Mouse (Mus musculus) heart, postnatal 4 days (tissue): ENCODE measurements at regions not wholly inside any gene's neighbourhood (a gene's known extent, or its start where the extent isn't known, plus 50 kb on each side); places are given as distances from the start of the nearest gene placed in this dataset.

Experiments
- DNase-seq: peaks from one replicate; pipeline ENCODE4 v3.0.0; 2021

DNA sequence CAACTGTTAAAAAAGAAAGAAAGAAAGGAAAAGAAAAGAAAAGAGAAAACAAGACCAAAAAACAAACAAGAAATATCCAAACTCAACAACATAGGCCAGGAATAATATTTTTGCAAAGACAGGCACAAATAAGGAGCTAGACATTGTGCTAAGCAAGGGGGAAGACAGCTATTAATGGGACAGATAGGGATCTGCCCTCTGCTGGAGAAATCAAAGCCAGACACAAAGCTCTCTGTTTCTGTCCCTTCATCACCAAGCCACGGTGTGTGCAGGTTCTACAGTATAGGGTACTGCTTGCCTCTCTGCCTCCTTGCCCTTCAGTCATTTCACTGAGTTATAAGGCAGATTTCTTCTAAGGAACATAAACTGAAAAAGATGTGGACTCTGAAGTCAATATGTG, 57.8 kb upstream of the Chchd3 start:
- DNase-seq, result no peak

DNA sequence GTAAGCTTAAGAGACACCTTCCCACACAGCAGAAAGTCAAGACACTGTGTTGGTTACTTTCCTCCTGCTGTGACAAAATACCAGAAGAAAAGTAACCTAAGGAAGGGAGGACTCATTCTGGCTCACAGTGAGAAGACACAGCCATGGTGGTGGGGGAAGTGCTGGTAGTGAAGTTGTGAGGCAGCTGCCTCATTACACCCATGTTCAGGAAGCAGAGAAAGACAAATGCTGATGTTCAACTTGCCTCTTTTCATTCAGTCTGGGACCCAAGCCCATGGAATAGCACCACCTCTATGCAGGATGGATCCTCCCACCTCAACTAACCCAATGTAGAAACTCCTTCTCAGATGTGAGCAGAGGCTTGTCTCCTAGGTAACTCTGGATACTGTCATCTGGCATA, 60.5 kb upstream of the Chchd3 start:
- no peak for DNase-seq

DNA sequence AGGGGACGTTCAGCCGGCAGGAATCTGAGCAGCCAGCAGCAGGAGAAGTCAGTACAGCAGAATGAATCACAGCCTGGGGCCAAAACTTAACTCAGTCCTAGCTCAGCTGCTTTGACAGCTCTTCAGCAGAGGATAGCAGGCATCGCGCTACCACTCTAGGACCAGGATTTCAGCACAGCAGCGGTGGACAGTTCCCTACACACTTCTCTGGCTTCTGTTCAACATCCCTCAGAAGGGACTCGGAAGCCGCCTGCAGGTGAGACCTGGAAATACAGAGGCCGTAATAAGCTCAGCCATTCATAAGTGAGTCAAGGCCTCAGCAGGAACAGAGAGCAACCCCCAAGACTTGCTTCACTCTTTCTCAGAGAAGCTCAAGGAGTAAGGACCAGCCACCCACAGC, 66.5 kb upstream of the Chchd3 start:
- peak; percentile 89 for DNase-seq

DNA sequence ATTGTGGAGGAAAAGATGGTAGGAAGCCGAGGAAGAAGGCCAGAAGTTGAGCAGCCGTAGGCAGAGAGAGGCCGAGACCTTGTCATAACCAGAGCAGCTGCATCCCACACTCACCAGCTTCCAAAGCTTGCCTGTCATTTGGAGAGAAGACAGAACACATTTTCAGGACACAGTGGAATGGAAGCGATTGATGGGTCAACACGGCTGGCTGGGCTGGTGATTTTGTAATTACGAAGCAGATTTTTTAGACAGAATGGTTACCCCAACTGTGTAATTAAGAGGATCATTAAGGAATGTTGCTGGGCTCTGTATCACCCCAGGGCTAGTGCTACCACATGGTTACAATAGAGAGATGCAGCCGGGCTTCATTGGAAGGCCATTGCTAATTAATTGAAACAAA, 76.8 kb upstream of the Chchd3 start:
- no peak for DNase-seq

DNA sequence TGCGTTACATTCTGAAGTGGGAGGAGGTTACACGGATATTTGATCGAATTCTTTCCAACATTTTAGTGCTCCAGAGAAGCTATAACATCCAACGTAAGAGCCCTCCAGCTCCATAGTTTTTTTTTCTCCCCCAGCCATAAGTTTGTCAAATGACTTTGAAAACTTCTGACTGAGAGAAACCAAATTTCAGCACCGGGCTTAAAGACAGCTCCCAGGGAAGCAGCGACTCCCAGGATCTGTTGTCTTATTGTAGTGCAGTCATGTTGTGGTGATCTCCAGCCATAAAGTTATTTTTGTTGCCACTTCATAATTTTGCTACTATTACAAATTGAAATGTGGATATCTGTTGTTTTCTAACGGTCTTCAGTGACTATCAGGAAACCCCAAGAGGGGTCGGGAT, 77.8 kb upstream of the Chchd3 start:
- peak; percentile 62 for DNase-seq

DNA sequence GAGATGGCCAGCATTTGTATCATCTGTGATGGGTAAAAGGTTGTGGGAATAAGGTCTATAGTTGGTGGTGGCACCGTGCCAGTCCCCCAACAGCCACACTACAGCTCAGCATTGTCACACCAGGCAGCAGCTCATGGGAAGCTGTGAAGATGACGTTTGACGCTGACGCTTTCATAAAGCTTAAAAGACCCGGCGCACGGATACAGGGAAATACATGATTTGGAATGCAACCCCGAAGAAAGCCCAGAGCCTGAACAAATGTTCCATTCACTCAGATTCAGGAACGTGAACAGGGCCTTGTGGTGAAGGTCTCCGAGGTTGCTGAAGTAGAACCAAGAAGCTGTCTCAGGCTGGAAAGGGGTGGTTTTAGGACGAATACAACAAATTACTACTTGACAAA, 82.4 kb upstream of the Exoc4 start:
- DNase-seq, result no peak

DNA sequence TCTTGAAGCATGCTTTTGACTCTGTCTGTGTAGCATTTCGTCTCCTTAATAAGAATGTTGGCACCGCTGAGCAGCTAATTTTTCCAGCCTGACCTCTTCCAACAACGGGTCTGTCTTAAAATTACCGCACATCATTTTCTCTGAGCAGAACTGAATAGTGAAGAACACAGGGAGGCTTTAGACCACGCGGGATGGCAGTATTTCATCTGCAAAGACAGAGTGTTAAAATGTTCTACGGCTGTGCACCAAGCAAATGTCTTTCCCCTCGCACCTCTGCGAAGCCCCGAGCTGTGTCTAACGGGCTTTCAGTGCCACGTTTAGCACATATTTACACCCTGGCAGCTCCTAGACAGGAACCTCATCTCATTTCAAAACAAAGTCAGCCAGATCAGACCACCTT, 75.3 kb upstream of the Exoc4 start:
- DNase-seq, result no peak

DNA sequence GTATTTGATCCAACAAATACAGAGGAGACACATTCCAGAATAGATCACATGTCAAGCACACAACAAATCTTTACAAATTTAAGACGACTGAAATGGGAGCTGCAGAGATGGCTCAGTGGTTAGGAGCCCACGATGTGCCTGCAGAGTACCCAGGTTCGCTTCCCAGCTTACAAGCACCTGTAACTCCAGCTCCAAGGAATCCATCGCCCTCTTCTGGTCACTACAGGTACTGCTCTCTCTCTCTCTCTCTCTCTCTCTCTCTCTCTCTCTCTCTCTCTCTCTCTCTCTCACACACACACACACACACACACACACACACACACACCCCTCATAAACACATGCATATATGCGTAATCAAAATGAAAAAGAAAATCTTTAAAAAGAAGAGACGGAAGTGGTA, 74.3 kb upstream of the Exoc4 start:
- no peak for DNase-seq

DNA sequence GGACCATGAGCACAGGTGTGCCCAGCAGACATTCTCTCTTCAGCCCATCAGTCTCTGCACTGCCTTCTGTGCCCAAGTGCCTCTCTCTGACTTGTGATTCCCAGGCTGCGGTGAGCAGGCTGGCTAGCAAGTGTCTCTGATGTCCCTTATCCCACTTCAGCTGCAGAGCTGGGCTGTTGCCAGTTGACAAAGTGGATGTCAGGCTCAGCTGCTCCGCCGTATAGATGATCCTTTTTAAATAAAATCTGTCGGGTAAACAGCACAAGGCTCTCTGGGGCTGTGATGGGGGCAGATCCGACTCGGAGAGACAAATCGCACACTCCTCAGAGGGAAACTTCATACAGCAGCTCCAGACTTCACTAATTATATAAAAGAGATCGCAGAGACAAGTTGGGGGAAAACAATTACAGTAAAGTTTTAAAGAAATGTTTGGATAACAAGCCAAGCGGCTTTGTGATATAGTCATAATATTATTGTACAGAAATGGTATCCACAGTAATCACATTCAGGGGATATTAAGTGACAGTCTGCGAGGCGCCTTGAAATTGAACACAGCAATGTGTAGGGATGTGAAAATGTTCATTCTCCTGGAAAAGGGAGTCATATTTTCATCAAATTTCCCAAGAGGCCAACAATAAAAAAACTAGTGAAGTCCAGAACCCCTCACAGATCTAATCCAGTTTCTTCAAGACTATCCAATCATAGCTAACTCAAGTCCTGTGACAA, 59.2 kb upstream of the Exoc4 start:
- DNase-seq, result no peak

DNA sequence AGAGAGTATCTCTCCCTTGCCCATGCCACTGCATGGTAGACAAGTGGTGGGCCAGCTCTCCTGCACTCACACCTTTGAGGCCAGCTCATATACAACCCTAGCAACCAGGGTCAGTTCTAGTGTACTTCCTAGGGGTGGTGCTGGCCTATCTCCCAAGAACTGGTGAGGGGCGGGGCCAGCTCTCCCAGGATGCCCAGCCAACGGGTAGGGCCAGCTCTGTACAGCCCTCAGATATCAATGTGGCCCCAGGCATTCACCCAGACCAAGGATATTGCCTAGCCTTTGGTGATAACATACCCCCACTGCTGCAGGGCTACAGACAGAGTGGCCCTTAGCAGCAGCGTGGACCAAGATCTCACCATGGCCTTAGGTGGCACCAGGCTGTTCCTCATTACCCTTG, 55.1 kb upstream of the Exoc4 start:
- DNase-seq, result no peak
